Mouse (Mus musculus): ENCODE data around the gene B3gnt7. TPM values are rescaled to one million over a fixed set of nuclear protein-coding genes. Genes with fewer than 3 reads are reported as not detected.

The B3gnt7 gene
- polyA plus RNA-seq, 1 experiment from 2014 or later = 6.7 TPM

Small RNAs within 50 kb of the gene (microRNA-seq; reads per million reads assigned to microRNA genes)
- gene mmu-mir-3535 = 99.7 reads per million, percentile 47 among the genes with 10 or more reads in this experiment

Other genes starting within 250 kb of the B3gnt7 start
- 135 and 144 TPM in 2 replicates for gene Psmd1, start 238.4 kb upstream of the B3gnt7 start, polyA plus RNA-seq (2015; fragmentation: Nextera tagmentation; extraction: Ambion mirVana)
- 2.8 and 4.0 TPM in 2 replicates for gene Htr2b, start 190.9 kb upstream of the B3gnt7 start, polyA plus RNA-seq (2015; fragmentation: Nextera tagmentation; extraction: Ambion mirVana)
- gene Gm21972, start 169.2 kb upstream of the B3gnt7 start, polyA plus RNA-seq (2015; fragmentation: Nextera tagmentation; extraction: Ambion mirVana) = not detected in 2 replicates
- 13.0 and 15.2 TPM in 2 replicates for gene Armc9, start 148.1 kb upstream of the B3gnt7 start, polyA plus RNA-seq (2015; fragmentation: Nextera tagmentation; extraction: Ambion mirVana)
- 355 and 416 TPM in 2 replicates for gene Ncl, start 56.6 kb downstream of the B3gnt7 start, polyA plus RNA-seq (2015; fragmentation: Nextera tagmentation; extraction: Ambion mirVana)
- 0.46 and 0.88 TPM in 2 replicates for gene Nmur1, start 123.4 kb downstream of the B3gnt7 start, polyA plus RNA-seq (2015; fragmentation: Nextera tagmentation; extraction: Ambion mirVana)
- not detected in 2 replicates for gene Tex44, start 123.5 kb downstream of the B3gnt7 start, polyA plus RNA-seq (2015; fragmentation: Nextera tagmentation; extraction: Ambion mirVana)
- 1,684 and 1,813 TPM in 2 replicates for gene Ptma, start 223.9 kb downstream of the B3gnt7 start, polyA plus RNA-seq (2015; fragmentation: Nextera tagmentation; extraction: Ambion mirVana)